Mouse (Mus musculus): ENCODE measurements around the gene Tmem123. TPM values are rescaled to one million over a fixed set of nuclear protein-coding genes. Genes with fewer than 3 reads are reported as not detected.

Tmem123 gene
- total and polyA plus RNA-seq, 2 experiments from 2014 or later = 62.4 to 81.9 TPM

DNA sequence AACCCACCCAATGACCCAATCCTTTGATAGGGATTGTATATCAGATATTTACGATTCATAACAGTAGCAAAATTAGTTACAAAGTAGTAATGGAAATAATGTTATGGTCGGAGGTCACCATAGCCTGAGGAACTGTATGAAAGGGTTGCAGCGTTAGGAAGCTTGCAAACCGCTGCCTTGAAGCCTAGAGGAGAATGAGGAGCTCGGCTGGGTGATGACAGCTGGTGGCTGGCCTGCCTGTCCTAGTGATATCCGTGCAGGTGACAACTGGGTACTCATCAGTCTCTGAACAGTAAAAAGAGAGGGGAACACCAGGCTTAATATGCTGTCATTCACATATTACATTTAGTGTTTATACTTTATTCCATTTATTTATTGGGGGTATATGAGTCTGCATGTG lies 24.6 kb downstream of the Tmem123 start:
- Histone ChIP-seq H3K4me3 (ENCODE audit: low read depth, low read length) (no peak overlapping the region), H3K4me1 (ENCODE audit: control insufficient read depth, insufficient read depth) (no peaks in the 10 kb centered on the region), H3K36me3 (replicated peaks; ENCODE audit: control insufficient read depth, insufficient read depth, low read length) (peaks cover 46% of the 10 kb centered on the region), H3K9ac (replicated peaks; ENCODE audit: low read depth, low read length) (no peak overlapping the region), H3K27me3 (ENCODE audit: control insufficient read depth, insufficient read depth, low read length) (no peaks in the 10 kb centered on the region), H3K27ac (ENCODE audit: low read depth) (no peak overlapping the region), H3K9me3 (replicated peaks; ENCODE audit: control insufficient read depth, low read length) (no peaks in the 10 kb centered on the region), H3K4me2 (ENCODE audit: low read depth, low read length) (no peak overlapping the region)
- DNase-seq (ENCODE audit: low spot score) (no peak), ATAC-seq (ENCODE audit: insufficient read depth, low read depth) (no peak)
- WGBS = 67% methylated on average over 6 of the region's 6 CpGs
- TF ChIP-seq EP300 (IDR thresholded peaks at IDR 0.05; ENCODE audit: low read depth) = no peak
- TF ChIP-seq CTCF (IDR thresholded peaks at IDR 0.05; ENCODE audit: low read depth) = no peak

DNA sequence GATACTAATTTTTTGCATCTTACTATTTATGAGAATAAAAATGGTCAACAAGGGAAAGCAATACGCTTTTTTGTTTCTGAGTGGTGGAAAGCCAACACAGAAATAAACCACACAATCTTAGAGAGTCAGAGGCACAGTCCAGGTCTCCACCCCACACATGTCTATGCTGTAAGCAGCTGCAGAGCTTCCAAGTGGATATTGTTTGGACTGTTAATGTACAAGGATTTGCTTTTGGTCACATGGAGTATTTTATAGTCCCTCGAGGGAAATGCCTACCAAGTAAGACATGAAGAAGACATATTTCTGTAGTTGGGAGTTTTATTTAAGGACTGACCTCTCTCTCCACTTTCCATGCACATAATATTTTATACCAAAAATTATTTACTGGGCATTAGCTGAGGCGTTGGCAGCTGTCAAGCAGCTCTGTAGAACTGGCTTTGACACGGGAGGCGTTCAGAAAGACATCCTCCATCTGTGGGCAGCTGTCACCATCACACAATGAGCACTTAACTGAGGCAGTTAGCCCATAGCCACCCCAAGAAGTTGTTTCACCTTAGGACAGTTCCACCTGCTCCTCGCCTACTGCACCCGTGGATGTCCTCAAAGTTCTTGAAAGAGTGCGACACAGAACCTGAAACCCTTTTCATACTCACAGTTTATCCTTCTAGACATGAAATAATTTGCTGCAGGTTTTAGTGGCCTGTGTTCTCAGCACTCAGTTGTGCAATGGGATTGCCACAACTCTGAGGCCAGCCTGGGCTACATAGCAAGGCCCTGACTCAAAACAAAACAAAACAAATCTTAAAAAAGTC lies 26.1 kb downstream of the Tmem123 start:
- no peak for DNase-seq (ENCODE audit: low spot score)
- H3K27me3 ChIP-seq (ENCODE audit: control insufficient read depth, insufficient read depth, low read length) = no peaks in the 10 kb centered on the region
- no peak overlapping the region for H3K4me2 ChIP-seq (ENCODE audit: low read depth, low read length)
- no peak overlapping the region for H3K9ac ChIP-seq (replicated peaks; ENCODE audit: low read depth, low read length)
- no peak overlapping the region for H3K27ac ChIP-seq (ENCODE audit: low read depth)
- TF ChIP-seq CTCF (IDR thresholded peaks at IDR 0.05; ENCODE audit: low read depth) = no peak
- no peak for TF ChIP-seq EP300 (IDR thresholded peaks at IDR 0.05; ENCODE audit: low read depth)
- H3K36me3 ChIP-seq (replicated peaks; ENCODE audit: control insufficient read depth, insufficient read depth, low read length) = peaks cover 54% of the 10 kb centered on the region
- no peak for ATAC-seq (ENCODE audit: insufficient read depth, low read depth)
- WGBS = 84% methylated on average over 8 of the region's 8 CpGs
- H3K4me3 ChIP-seq (ENCODE audit: low read depth, low read length) = no peak overlapping the region
- no peaks in the 10 kb centered on the region for H3K9me3 ChIP-seq (replicated peaks; ENCODE audit: control insufficient read depth, low read length)
- no peaks in the 10 kb centered on the region for H3K4me1 ChIP-seq (ENCODE audit: control insufficient read depth, insufficient read depth)

- Histone ChIP-seq H3K36me3 (replicated peaks; ENCODE audit: control insufficient read depth, insufficient read depth, low read length) (peaks cover 52% of the 10 kb centered on the region), H3K9me3 (replicated peaks; ENCODE audit: control insufficient read depth, low read length) (no peaks in the 10 kb centered on the region), H3K9ac (replicated peaks; ENCODE audit: low read depth, low read length) (no peak overlapping the region), H3K4me2 (ENCODE audit: low read depth, low read length) (no peak overlapping the region), H3K27me3 (ENCODE audit: control insufficient read depth, insufficient read depth, low read length) (no peaks in the 10 kb centered on the region), H3K4me1 (ENCODE audit: control insufficient read depth, insufficient read depth) (no peaks in the 10 kb centered on the region), H3K27ac (ENCODE audit: low read depth) (no peak overlapping the region), H3K4me3 (ENCODE audit: low read depth, low read length) (no peak overlapping the region)
- TF ChIP-seq EP300 (IDR thresholded peaks at IDR 0.05; ENCODE audit: low read depth) = no peak
- no peak for TF ChIP-seq CTCF (IDR thresholded peaks at IDR 0.05; ENCODE audit: low read depth)
- ATAC-seq (ENCODE audit: insufficient read depth, low read depth) (no peak), DNase-seq (ENCODE audit: low spot score) (no peak)
- 86% methylated on average over 11 of the region's 11 CpGs for WGBS
Measured at GRCm38 (mm10) chr9:7790580-7791084, 26.8 kb downstream of the Tmem123 start.

- peaks cover 36% of the 10 kb centered on the region for H3K36me3 ChIP-seq (replicated peaks; ENCODE audit: control insufficient read depth, insufficient read depth, low read length)
- H3K27ac ChIP-seq (ENCODE audit: low read depth) = no peak overlapping the region
- H3K4me1 ChIP-seq (ENCODE audit: control insufficient read depth, insufficient read depth) = no peaks in the 10 kb centered on the region
- TF ChIP-seq CTCF (IDR thresholded peaks at IDR 0.05; ENCODE audit: low read depth) = no peak
- TF ChIP-seq EP300 (IDR thresholded peaks at IDR 0.05; ENCODE audit: low read depth) = no peak
- no peak overlapping the region for H3K9ac ChIP-seq (replicated peaks; ENCODE audit: low read depth, low read length)
- no peak for DNase-seq (ENCODE audit: low spot score)
- H3K4me3 ChIP-seq (ENCODE audit: low read depth, low read length) = no peak overlapping the region
- no peaks in the 10 kb centered on the region for H3K9me3 ChIP-seq (replicated peaks; ENCODE audit: control insufficient read depth, low read length)
- no peaks in the 10 kb centered on the region for H3K27me3 ChIP-seq (ENCODE audit: control insufficient read depth, insufficient read depth, low read length)
- WGBS = 92% methylated on average over 2 of the region's 2 CpGs
- ATAC-seq (ENCODE audit: insufficient read depth, low read depth) = no peak
- H3K4me2 ChIP-seq (ENCODE audit: low read depth, low read length) = no peak overlapping the region
Measured at GRCm38 (mm10) chr9:7793561-7793960, 29.7 kb downstream of the Tmem123 start.

DNA sequence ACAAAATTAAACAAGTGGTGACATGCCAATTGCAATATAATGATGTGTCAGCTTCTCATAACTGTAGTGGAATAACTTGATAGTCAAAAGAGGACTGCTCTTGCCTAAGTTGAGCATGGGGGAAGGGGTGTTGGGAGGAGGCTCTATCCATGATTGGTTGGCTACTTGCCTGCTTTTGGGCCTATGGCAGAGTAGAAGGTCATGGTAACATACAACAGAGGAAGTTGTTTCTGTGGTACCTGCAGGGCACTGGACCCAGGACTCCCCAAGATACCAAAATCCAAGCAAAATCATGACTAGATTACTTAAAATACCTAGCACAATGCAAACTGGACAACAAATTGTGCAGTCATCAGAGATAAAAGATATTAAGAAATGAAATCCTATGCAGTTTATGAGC lies 31.7 kb downstream of the Tmem123 start:
- no peak overlapping the region for H3K4me2 ChIP-seq (ENCODE audit: low read depth, low read length)
- peaks cover 33% of the 10 kb centered on the region for H3K36me3 ChIP-seq (replicated peaks; ENCODE audit: control insufficient read depth, insufficient read depth, low read length)
- H3K9ac ChIP-seq (replicated peaks; ENCODE audit: low read depth, low read length) = no peak overlapping the region
- ATAC-seq (ENCODE audit: insufficient read depth, low read depth) (no peak), DNase-seq (ENCODE audit: low spot score) (no peak)
- no peaks in the 10 kb centered on the region for H3K4me1 ChIP-seq (ENCODE audit: control insufficient read depth, insufficient read depth)
- no peak for TF ChIP-seq CTCF (IDR thresholded peaks at IDR 0.05; ENCODE audit: low read depth)
- TF ChIP-seq EP300 (IDR thresholded peaks at IDR 0.05; ENCODE audit: low read depth) = no peak
- no peaks in the 10 kb centered on the region for H3K27me3 ChIP-seq (ENCODE audit: control insufficient read depth, insufficient read depth, low read length)
- H3K27ac ChIP-seq (ENCODE audit: low read depth) = no peak overlapping the region
- H3K4me3 ChIP-seq (ENCODE audit: low read depth, low read length) = no peak overlapping the region
- H3K9me3 ChIP-seq (replicated peaks; ENCODE audit: control insufficient read depth, low read length) = no peaks in the 10 kb centered on the region

Data from heart, postnatal 0 days (tissue).